Mouse (Mus musculus): ENCODE data around the gene Cox6b1.

The Cox6b1 gene

GRCm38 (mm10) chr7:30625530-30626384, at the start of gene Cox6b1:
Cox6b1 (minus strand) TSS chr7:30626151.
- DNase-seq, result peak; percentile 92

GRCm38 (mm10) chr7:30671480-30671879, 45.5 kb upstream of the Cox6b1 start, which contains the start of gene Pmis2:
Pmis2 (minus strand) TSS chr7:30671605.
- DNase-seq, result no peak

- no peak for DNase-seq
These were observed 43.3 kb upstream of the Cox6b1 start for GRCm38 (mm10) chr7:30669229-30669628.

GRCm38 (mm10) chr7:30665321-30665720, 39.4 kb upstream of the Cox6b1 start:
- DNase-seq, result peak; percentile 28

- DNase-seq, result peak; percentile 94
These were observed 38.7 kb upstream of the Cox6b1 start, which contains the start of gene Haus5 for GRCm38 (mm10) chr7:30664529-30665200. Haus5 (minus strand) TSS chr7:30664994.

GRCm38 (mm10) chr7:30649591-30650540, 23.9 kb upstream of the Cox6b1 start, which contains the start of gene Rbm42:
Rbm42 (minus strand) TSS chr7:30650317.
- DNase-seq, result peak; percentile 97

- DNase-seq, result no peak
These were observed 13.1 kb upstream of the Cox6b1 start for GRCm38 (mm10) chr7:30639083-30639482.

- no peak for DNase-seq
These were observed 10.4 kb upstream of the Cox6b1 start for GRCm38 (mm10) chr7:30636395-30636794.

GRCm38 (mm10) chr7:30635752-30636151, 9.8 kb upstream of the Cox6b1 start, which contains the start of gene Etv2:
Etv2 (minus strand) TSS chr7:30635852.
- DNase-seq, result no peak

- peak; percentile 87 for DNase-seq
These were observed 8.7 kb upstream of the Cox6b1 start for GRCm38 (mm10) chr7:30634621-30635020.

- no peak for DNase-seq
These were observed 7.9 kb upstream of the Cox6b1 start for GRCm38 (mm10) chr7:30633762-30634412.

- DNase-seq, result no peak
These were observed 3.1 kb upstream of the Cox6b1 start for GRCm38 (mm10) chr7:30629013-30629412.

- DNase-seq, result no peak
These were observed 696 bp upstream of the Cox6b1 start for GRCm38 (mm10) chr7:30626647-30627046.

- peak; percentile 69 for DNase-seq
These were observed 6.7 kb downstream of the Cox6b1 start for GRCm38 (mm10) chr7:30619202-30619601.

GRCm38 (mm10) chr7:30618658-30619057, 7.3 kb downstream of the Cox6b1 start:
- no peak for DNase-seq

GRCm38 (mm10) chr7:30615049-30615760, 10.7 kb downstream of the Cox6b1 start:
- peak; percentile 25 for DNase-seq

- DNase-seq, result peak; percentile 25
These were observed 11.5 kb downstream of the Cox6b1 start for GRCm38 (mm10) chr7:30614454-30614853.

- peak; percentile 85 for DNase-seq
These were observed 12.3 kb downstream of the Cox6b1 start for GRCm38 (mm10) chr7:30613529-30614112.

GRCm38 (mm10) chr7:30612654-30613402, 13.1 kb downstream of the Cox6b1 start, which contains the start of gene Upk1a:
Upk1a (minus strand) TSS chr7:30612847.
- DNase-seq, result no peak

GRCm38 (mm10) chr7:30610043-30610442, 15.9 kb downstream of the Cox6b1 start:
- no peak for DNase-seq
